Mouse (Mus musculus) embryo, embryonic 10 days (tissue): Measurements from ENCODE around the gene Vmn1r217.
"Not testable (repeated sequence)": the region's sequence is repeated elsewhere in the genome, so short reads cannot be mapped to it uniquely, and the experiment has no call there.

ENCODE experiments used
- DNase-seq: peaks from one replicate; pipeline ENCODE4 v3.0.0-alpha.2; 2015; ENCODE audit warnings: low spot score

Vmn1r217 gene

DNA sequence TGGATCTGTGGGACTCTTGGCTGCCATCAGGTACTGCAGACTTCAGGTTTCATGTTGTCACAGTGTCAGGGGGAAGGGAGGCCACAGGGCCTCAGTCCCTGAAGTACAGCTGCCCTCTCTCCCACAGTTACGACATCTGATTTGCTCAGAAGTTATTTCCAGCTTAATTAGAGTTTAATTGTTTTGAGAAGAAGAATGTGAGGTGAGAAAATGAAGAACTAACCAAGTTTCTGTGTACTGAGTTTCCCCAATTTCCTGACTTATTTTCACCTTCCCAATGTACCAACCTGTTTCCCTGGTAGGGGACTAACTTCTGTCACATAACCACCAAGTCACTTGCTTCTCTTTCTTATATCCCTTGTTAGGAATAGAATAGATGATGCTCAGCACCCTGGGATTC is at the start of gene Vmn1r217:
Vmn1r217 (minus strand) TSS at position 101 of the 400 bp plus-strand sequence.
- DNase-seq = not testable (repeated sequence)

DNA sequence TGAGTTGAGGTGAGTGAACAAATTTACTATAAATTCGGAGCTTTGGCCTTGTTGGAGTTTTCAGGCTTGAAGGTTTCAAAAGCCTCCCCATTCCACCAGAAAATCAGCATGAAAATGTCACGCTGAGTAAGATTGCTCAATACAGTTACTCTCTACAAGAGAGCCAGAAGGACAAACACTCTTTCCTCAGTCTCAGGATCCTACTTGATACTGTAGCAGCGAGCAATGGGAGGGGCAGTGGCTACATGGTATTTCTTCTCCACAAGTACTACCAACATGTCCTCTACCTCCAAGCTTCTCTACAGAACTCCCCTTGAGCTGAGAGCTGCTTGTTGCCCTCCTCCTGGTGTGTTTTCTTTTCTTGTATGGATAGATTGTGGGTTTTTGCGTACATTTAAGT is 48.4 kb upstream of the Vmn1r217 start:
- not testable (repeated sequence) for DNase-seq

DNA sequence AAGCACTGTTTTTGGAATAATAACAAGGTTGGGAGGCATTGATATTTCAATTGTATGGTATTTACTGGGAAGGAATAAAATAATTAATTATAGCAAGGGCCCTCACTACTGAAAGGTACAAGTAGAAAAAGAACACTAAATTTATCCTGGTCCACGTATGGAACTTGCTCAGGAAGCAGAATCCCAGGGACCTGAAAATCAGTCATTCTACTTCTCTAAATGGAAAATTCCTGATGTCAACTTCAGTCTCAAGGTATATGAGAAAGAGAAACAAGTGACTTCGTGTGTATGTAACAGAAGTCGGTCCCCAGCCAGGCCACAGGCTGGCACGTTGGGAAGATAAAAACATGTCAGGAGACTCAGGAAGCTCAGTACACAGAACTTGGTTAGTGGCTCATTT is 41.0 kb upstream of the Vmn1r217 start, which contains the start of gene Vmn1r219:
Vmn1r219 (plus strand) TSS at position 301 of the 400 bp plus-strand sequence.
- no peak for DNase-seq

DNA sequence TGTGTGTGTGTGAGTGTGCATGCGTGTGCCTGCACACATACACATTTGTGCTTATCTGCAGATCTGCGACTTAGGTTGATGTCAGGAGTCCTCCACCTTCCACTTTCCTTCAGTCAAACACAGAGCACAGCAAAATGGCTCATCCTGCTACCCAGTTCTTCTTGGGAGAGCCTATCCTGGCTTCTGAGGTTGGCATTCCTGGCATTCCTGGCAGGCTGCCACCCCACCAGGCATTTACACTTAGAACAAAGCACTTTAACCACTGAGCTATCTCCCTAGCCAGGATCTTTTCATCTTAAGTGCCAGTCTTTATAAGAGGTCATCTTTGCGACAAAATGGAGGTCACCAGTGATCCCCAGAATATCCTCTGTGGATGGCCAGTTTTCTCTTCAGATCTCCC is 39.8 kb upstream of the Vmn1r217 start:
- peak; percentile 6 for DNase-seq

DNA sequence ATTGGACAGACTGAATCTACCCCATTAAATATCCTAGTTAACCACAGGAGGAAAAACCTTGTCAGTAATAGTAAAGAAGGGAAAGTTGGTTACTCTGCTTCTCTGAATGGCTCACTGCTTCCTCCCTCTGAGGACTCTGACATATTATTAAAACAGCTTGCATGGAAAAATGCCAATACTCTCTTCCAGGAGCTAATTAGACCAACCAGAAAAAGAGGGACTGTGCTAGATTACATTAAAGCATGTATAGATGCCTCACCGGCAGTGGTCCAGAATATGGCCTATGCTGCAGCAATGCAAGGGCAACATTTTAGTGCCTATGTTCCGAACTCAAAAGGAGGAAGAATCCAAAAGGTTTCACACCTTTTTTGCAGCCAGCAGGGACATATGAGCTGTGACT is 20.9 kb upstream of the Vmn1r217 start:
- DNase-seq = no peak

DNA sequence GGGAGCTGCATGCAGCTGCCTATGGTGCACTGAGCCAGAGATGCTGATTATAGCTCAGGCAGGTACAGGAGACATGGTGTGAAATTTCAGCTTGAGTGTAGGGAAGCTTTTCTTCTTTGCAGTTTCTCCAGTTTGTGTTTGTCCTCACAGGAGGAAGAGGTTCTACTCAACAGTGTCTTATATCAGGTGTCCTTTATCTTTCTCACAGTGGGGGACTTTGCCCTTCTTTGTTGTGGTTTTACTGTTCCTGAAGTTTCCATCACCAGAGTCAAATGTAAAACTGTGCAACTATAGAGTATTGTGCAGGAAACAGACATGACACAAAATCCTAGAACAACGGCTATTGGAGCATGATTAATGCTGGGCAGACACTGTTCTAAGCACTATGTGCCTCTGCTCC is 15.5 kb upstream of the Vmn1r217 start:
- DNase-seq = no peak

DNA sequence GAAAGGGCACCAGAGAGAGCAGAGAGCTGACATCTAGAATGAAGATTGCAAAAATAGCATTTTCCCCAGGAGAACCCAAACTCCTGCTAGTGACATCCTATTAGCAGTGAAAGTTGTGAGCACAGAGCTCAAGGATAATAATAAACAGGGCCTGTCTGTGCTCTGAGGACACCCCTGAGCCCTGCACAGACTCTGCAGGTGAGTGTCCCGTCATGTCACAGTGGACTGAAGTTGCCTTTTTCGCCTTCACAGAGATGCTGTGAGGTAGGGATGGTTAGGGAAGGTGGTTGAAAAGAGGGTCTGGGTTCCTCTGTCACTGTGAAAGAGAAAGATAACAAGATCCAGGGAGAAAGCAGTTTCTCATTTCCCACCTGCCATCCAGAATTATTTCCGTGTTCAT is 15.1 kb upstream of the Vmn1r217 start, which contains the start of gene Vmn1r218:
Vmn1r218 (plus strand) TSS at position 57 of the 400 bp plus-strand sequence.
- DNase-seq = no peak

DNA sequence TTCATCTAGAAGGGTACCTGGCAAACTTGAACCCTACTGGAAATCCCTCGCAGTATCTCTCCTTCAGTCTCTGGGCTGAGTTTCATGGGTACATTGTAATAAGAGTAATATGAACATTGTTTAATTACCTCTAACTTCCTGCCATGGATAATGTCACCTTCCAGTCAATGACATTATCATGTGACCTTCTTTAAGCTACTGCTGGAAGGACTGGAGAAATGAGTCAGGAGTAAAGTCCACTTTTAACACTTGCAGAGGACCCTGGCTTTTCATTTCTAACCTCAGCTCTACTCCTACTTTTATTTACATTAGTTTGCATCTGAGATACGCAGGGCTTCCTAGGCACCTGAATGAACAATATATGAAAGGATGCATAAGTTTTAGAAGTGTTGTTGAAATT is 2.6 kb upstream of the Vmn1r217 start:
- DNase-seq = no peak

DNA sequence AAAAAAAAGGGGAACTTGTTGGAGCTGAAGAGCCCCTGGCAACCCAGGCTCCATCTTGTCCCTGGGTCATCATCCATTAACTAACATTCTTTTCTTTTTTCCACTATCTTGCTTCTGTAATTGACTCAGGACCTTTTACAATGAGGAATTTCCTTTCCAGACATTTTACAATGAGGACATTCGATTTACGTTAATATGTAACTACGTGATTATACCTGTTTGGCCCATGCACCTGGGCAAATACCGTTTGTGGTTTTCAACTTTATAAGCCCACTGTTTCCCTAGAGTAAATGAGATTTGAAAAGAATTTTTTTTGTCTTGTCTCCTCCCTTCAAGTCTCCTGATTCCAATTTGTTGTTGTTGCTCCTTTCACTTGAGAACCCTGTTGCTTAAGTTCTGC is 23.6 kb downstream of the Vmn1r217 start:
- DNase-seq = no peak

DNA sequence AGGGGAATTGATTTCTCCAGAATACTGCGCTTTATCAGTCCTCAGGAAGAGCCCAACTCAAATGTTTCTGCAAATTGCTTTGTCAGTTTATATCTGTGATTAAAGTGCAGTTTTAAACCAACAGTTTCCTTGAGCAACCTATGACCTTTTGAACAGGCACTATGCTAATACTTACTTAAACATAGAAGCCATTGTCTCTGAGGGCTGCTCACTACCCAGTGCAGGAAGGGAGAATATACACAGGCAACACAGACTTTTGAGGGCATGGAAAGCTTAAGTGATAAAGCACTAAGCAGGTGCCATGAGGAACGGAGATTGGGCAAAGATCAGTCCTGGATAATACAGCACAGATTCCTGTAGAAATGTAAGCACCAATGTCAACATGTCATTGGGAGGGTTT is 48.7 kb downstream of the Vmn1r217 start:
- no peak for DNase-seq

DNA sequence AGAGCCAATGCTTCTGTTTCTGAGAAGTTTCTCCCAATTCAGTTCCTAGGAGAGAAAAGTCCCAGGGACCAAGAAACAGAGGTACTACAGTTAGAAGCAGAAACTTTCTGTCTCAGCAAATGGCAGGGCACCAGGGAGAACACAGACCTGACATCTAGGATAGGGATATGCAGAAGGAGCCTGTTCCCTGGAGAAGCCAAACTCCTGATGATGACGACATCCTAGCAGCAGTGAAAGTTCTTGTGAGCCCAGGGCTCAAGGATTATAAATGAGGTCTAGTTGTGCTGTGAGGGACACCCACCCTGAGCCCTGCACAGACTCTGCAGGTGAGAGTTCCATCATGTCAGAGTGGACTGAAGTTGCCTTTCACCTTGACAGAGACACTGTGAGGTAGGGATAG is 50.3 kb downstream of the Vmn1r217 start, which contains the start of gene Vmn1r215:
Vmn1r215 (plus strand) TSS at position 301 of the 400 bp plus-strand sequence.
- no peak for DNase-seq

DNA sequence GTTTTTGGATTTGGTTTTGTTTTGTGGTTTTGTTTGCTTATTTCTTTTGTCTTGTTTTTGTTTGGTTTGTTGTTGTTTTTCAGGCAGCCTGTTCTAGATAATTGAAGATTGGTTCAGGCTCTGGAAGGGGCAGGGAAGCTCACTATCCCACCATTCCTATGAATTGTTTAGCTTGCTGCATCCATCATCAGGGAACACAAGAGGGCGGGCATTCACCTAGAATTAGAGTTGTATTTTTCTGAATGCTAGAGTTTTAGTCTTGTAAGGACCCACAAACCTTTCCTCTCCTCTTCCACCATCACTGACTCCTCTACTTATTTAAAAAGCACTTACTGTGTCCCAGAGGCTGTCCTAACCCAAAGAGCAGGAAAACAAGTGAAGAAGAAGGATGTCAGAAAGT is 60.2 kb downstream of the Vmn1r217 start:
- peak; percentile 4 for DNase-seq
